Mouse (Mus musculus): Measurements from ENCODE around the gene Stra8. TPM values are rescaled to one million over a fixed set of nuclear protein-coding genes. Genes with fewer than 3 reads are reported as not detected.

The Stra8 gene
- polyA plus RNA-seq, 1 experiment, result not detected

DNA sequence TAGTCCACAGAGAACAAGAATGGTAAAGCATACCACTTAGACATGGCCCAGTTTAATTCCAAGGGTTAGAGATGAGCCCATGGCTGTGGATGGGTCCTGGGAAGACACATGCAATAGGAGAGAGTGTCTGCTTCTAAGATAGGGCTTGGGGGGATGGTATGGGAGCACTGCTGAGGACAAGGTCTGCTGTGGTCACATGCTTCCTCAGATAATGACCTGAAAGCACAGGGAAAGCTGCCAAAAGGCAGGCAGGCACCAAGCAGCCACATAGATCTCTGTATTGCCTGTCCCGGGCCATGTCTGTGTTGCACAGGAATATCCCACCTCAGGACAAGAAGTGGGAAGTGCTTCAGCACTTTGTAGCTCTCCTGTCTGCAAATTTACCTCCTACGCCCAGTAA lies 20.8 kb upstream of the Stra8 start:
- TF ChIP-seq GATA1 (IDR thresholded peaks at IDR 0.05; ENCODE audit: low read length) (no peak), TAL1 (IDR thresholded peaks at IDR 0.05; ENCODE audit: low read length) (no peak)
- Histone ChIP-seq H3K27me3 (ENCODE audit: control insufficient read depth) (no peaks in the 10 kb centered on the region), H3K36me3 (ENCODE audit: control insufficient read depth) (peaks cover 99% of the 10 kb centered on the region), H3K4me1 (ENCODE audit: control insufficient read depth) (peaks cover 28% of the 10 kb centered on the region), H3K4me3 (replicated peaks) (no peak overlapping the region), H3K9me3 (ENCODE audit: control insufficient read depth, low read length) (no peaks in the 10 kb centered on the region)

DNA sequence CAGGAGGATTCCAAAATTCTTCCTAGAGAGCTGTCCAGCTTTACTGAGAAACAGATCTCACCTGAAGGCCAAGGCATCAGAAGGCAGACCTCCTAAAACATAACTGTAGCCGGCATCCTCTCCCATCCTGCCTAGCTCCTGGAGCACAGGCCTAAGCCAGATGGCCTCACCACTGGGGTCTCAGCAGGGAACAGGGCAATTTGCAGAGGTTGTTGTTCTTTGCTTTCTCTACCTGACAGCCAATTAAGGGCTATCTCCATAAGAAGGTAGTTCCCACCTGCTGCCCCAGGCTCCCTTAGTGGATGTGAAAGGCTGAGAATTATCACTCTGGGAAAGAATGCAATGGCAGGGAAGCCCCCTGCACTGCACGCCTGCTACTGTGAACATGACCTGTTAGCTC lies 19.0 kb upstream of the Stra8 start:
- H3K36me3 ChIP-seq (ENCODE audit: control insufficient read depth), result peaks cover 99% of the 10 kb centered on the region
- H3K4me1 ChIP-seq (ENCODE audit: control insufficient read depth), result peaks cover 40% of the 10 kb centered on the region
- no peaks in the 10 kb centered on the region for H3K27me3 ChIP-seq (ENCODE audit: control insufficient read depth)
- TF ChIP-seq TAL1 (IDR thresholded peaks at IDR 0.05; ENCODE audit: low read length) (no peak), GATA1 (IDR thresholded peaks at IDR 0.05; ENCODE audit: low read length) (no peak)
- H3K9me3 ChIP-seq (ENCODE audit: control insufficient read depth, low read length), result no peaks in the 10 kb centered on the region
- no peak overlapping the region for H3K4me3 ChIP-seq (replicated peaks)

DNA sequence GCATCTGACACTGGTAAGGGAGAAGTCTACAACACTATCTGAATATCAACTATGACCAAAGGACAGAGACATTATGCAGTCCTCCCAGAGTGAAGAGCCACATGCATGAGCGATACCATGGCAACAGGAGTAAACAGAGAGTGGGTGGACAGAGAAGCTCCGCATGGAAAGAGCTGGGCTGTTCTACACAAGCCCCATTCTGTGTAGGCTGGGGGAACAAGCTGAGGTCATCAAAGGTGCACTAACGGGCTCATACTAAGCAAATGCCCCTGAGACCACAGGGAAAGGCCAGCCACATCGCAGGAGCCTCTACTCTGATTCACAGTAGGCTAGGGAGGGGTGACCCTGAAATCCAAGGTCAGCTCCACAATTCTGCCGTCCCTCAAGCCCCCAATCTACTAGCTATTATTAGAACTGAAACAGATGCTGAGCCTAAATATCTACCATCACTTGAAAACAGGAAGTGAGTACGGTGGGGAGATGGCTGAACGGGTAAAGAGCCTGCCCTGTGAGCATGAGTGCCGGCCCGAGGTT lies 18.0 kb upstream of the Stra8 start:
- Histone ChIP-seq H3K9me3 (ENCODE audit: control insufficient read depth, low read length) (no peaks in the 10 kb centered on the region), H3K36me3 (ENCODE audit: control insufficient read depth) (peaks cover 99% of the 10 kb centered on the region), H3K4me1 (ENCODE audit: control insufficient read depth) (peaks cover 50% of the 10 kb centered on the region), H3K4me3 (replicated peaks) (no peak overlapping the region), H3K27me3 (ENCODE audit: control insufficient read depth) (no peaks in the 10 kb centered on the region)
- no peak for TF ChIP-seq GATA1 (IDR thresholded peaks at IDR 0.05; ENCODE audit: low read length)
- no peak for TF ChIP-seq TAL1 (IDR thresholded peaks at IDR 0.05; ENCODE audit: low read length)

DNA sequence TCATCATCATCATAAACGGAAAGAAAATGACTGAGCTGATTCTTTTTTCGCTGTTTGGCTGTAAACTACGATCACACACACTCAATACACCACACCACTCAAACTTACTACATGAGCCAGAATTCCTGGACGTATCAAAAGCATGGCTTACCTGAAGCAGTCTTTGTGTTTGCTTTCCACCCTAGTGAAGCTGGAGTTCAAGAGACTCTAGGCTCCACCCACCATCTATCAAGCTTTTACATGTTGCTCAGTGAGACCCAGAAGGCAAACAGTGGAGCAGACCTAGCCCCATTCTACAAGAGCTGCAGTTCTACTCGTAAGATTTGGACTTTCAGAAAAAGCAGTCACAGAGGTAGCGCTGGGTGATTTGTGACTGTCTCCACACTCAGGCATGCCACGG lies 17.4 kb upstream of the Stra8 start:
- TF ChIP-seq TAL1 (IDR thresholded peaks at IDR 0.05; ENCODE audit: low read length) (no peak), GATA1 (IDR thresholded peaks at IDR 0.05; ENCODE audit: low read length) (no peak)
- H3K9me3 ChIP-seq (ENCODE audit: control insufficient read depth, low read length), result no peaks in the 10 kb centered on the region
- H3K36me3 ChIP-seq (ENCODE audit: control insufficient read depth), result peaks cover 99% of the 10 kb centered on the region
- H3K4me3 ChIP-seq (replicated peaks), result no peak overlapping the region
- no peaks in the 10 kb centered on the region for H3K27me3 ChIP-seq (ENCODE audit: control insufficient read depth)
- peaks cover 56% of the 10 kb centered on the region for H3K4me1 ChIP-seq (ENCODE audit: control insufficient read depth)

DNA sequence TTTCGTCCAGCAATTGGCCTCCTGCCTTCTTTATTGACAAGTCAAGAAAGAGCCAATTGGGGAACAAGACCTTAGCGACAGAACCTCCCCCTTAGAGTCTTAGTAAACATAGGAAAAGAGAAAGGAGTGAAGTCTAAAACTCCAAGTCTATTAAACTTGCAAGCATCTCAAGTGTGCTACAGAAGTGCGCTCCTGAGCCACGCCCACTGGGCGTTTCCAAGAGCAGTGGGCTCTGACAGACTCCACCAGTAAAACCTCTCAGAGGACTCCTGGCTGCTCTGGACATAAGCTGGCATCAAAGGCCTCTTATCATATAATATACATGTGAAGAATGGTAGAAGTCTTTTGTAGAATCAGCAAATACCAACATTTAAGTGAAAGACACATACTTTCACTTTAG lies 16.5 kb upstream of the Stra8 start:
- H3K36me3 ChIP-seq (ENCODE audit: control insufficient read depth), result peaks cover 98% of the 10 kb centered on the region
- H3K4me1 ChIP-seq (ENCODE audit: control insufficient read depth), result peaks cover 64% of the 10 kb centered on the region
- no peaks in the 10 kb centered on the region for H3K27me3 ChIP-seq (ENCODE audit: control insufficient read depth)

DNA sequence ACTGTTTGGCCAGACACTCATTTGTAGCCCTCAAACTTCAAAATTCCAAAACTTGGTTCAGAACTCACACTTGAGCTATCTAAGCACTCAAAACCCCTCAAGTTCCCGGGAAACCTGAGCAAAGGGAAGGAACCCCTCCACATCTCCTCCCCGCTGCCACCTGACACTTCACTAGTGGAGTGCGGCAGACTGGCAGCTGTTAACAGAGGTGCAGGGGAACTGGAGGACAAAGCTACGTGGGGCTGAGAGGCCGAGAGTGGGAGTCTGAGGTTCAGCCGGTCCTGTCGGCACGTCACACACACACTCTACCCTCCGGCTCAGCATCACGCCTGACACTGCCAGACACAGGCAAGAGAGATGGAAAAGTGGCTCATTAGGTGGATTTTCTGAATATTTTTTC lies 16.1 kb upstream of the Stra8 start:
- Histone ChIP-seq H3K27me3 (ENCODE audit: control insufficient read depth) (no peaks in the 10 kb centered on the region), H3K4me3 (replicated peaks) (no peak overlapping the region), H3K36me3 (ENCODE audit: control insufficient read depth) (peaks cover 99% of the 10 kb centered on the region), H3K9me3 (ENCODE audit: control insufficient read depth, low read length) (no peaks in the 10 kb centered on the region), H3K4me1 (ENCODE audit: control insufficient read depth) (peaks cover 69% of the 10 kb centered on the region)
- TF ChIP-seq TAL1 (IDR thresholded peaks at IDR 0.05; ENCODE audit: low read length) (no peak), GATA1 (IDR thresholded peaks at IDR 0.05; ENCODE audit: low read length) (no peak)

More for the DNA sequence above, 16.5 kb upstream of the Stra8 start:
- TF ChIP-seq TAL1 (IDR thresholded peaks at IDR 0.05; ENCODE audit: low read length), result no peak
- TF ChIP-seq GATA1 (IDR thresholded peaks at IDR 0.05; ENCODE audit: low read length), result no peak
- H3K9me3 ChIP-seq (ENCODE audit: control insufficient read depth, low read length), result no peaks in the 10 kb centered on the region
- H3K4me3 ChIP-seq (replicated peaks), result no peak overlapping the region

DNA sequence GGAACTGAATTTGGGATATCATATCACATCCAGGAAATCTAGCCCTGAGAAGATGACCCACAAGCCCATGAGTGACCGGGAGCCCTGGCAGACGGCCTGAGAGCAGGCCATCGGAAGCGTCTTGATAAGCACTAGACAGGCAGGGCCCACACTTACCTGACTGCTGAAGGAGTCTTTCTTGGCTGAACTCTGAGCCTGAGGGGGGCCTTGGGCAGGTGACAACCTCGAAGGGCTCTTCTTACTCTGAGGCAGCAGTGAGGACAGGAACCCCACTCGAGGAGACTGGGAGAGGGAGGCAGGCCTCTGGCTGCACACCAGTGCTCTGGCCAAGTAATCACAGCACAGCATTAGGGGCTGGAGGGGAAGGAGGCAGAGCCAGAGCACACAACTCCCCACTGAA lies 15.6 kb upstream of the Stra8 start:
- H3K4me1 ChIP-seq (ENCODE audit: control insufficient read depth), result peaks cover 70% of the 10 kb centered on the region
- H3K9me3 ChIP-seq (ENCODE audit: control insufficient read depth, low read length), result no peaks in the 10 kb centered on the region
- no peaks in the 10 kb centered on the region for H3K27me3 ChIP-seq (ENCODE audit: control insufficient read depth)
- no peak overlapping the region for H3K4me3 ChIP-seq (replicated peaks)
- H3K36me3 ChIP-seq (ENCODE audit: control insufficient read depth), result peaks cover 99% of the 10 kb centered on the region
- no peak for TF ChIP-seq GATA1 (IDR thresholded peaks at IDR 0.05; ENCODE audit: low read length)
- TF ChIP-seq TAL1 (IDR thresholded peaks at IDR 0.05; ENCODE audit: low read length), result no peak

DNA sequence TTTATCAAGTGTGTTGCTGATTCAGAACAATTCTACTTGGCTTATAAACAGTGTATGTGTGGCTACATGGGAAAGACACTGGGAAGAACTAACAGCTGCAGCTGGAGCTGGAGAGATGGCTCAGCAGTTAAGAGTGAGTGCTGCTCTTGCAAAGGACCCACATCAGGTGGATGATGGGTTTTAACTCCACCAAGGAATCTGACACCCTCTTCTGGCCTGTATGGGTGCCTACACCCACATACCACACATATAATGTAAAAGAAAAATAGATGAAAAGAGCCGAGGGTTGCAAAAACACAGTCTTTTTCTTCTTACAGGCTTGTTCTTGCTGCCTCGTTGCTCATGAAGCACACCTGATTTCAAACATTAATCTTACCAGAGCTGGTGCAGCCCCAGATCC lies 13.8 kb upstream of the Stra8 start:
- no peak overlapping the region for H3K4me3 ChIP-seq (replicated peaks)
- no peaks in the 10 kb centered on the region for H3K27me3 ChIP-seq (ENCODE audit: control insufficient read depth)
- peaks cover 83% of the 10 kb centered on the region for H3K36me3 ChIP-seq (ENCODE audit: control insufficient read depth)
- TF ChIP-seq TAL1 (IDR thresholded peaks at IDR 0.05; ENCODE audit: low read length) (no peak), GATA1 (IDR thresholded peaks at IDR 0.05; ENCODE audit: low read length) (no peak)
- H3K4me1 ChIP-seq (ENCODE audit: control insufficient read depth), result peaks cover 84% of the 10 kb centered on the region
- H3K9me3 ChIP-seq (ENCODE audit: control insufficient read depth, low read length), result no peaks in the 10 kb centered on the region

DNA sequence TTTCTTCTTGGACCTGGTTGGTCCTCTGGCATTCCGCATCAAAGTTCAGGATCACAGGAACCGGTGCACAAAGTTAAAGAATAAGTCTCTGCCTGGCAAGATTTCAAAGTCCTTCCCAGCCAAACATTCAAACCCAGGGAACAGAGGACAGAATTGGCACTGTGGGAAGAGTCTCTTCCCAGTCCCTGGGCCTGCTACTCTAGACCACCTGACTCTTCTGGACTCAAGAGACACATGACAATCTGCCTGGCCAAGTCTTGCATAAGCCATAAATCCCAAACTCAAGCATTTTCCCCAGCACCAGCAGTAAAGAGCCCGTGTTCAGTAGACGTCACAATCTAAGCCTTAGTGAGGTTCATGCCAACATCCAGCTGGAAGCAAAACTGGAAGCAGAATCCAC lies 13.3 kb upstream of the Stra8 start:
- Histone ChIP-seq H3K9me3 (ENCODE audit: control insufficient read depth, low read length) (no peaks in the 10 kb centered on the region), H3K36me3 (ENCODE audit: control insufficient read depth) (peaks cover 78% of the 10 kb centered on the region), H3K4me1 (ENCODE audit: control insufficient read depth) (peaks cover 88% of the 10 kb centered on the region), H3K27me3 (ENCODE audit: control insufficient read depth) (no peaks in the 10 kb centered on the region), H3K4me3 (replicated peaks) (peak overlapping the region; percentile 55)
- TF ChIP-seq TAL1 (IDR thresholded peaks at IDR 0.05; ENCODE audit: low read length), result no peak
- no peak for TF ChIP-seq GATA1 (IDR thresholded peaks at IDR 0.05; ENCODE audit: low read length)

DNA sequence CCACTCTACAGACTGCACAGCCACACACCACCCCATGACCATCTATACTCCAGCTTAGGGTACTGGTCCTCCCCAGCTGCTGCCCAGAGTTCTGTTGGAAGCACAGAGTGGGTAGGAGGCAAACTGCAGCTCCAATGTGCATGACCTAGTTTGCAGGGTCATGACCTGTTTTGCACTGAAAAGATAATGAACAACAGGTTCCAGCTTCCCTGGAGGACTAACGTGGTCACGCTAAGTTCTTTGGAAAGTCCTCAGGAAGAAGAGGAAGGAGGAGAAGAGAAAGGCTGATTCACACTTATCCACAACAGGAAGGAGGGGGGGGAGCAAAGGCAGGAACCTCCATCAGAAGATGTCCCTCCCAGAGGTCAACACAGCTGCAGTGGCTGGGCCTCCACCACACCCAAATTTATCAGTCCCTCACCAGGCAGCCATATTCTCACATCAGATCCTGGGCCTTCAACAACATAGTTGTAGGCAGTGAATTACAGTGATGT lies 12.8 kb upstream of the Stra8 start:
- TF ChIP-seq GATA1 (IDR thresholded peaks at IDR 0.05; ENCODE audit: low read length) (peak; percentile 52), TAL1 (IDR thresholded peaks at IDR 0.05; ENCODE audit: low read length) (peak; percentile 67)

More for the DNA sequence above, 12.8 kb upstream of the Stra8 start:
- Histone ChIP-seq H3K4me1 (ENCODE audit: control insufficient read depth) (peaks cover 87% of the 10 kb centered on the region), H3K36me3 (ENCODE audit: control insufficient read depth) (peaks cover 73% of the 10 kb centered on the region), H3K27me3 (ENCODE audit: control insufficient read depth) (no peaks in the 10 kb centered on the region), H3K9me3 (ENCODE audit: control insufficient read depth, low read length) (no peaks in the 10 kb centered on the region), H3K4me3 (replicated peaks) (peak overlapping the region; percentile 55)
